Mouse (Mus musculus) MEL (cell line): ENCODE measurements around the gene Bcl6b.

ENCODE experiments used
- CTCF ChIP-seq, 3 experiments: IDR thresholded peaks in 2 of 3; conservative IDR thresholded peaks in 1 of 3; 2 replicates each; pipeline ENCODE4 v1.5.1; 2011 to 2012; ENCODE audit warnings: low read length in 3 of 3, low read depth in 2 of 3, mild to moderate bottlenecking in 2 of 3, improper control_type of control experiment in 1 of 3, inconsistent platforms in 1 of 3, mixed read lengths in 1 of 3, moderate library complexity in 1 of 3; ENCODE audit not compliant: control insufficient read depth in 1 of 3, insufficient read depth in 1 of 3, poor library complexity in 1 of 3, severe bottlenecking in 1 of 3
- E2F4 ChIP-seq: IDR thresholded peaks from 2 replicates; pipeline ENCODE4 v1.6.1; 2011; ENCODE audit warnings: low read depth, low read length, improper control_type of control experiment, borderline replicate concordance
- EP300 ChIP-seq, 2 experiments: IDR thresholded peaks; 2 replicates each; pipeline ENCODE4 v1.6.1; 2011; ENCODE audit warnings: improper control_type of control experiment in 2 of 2, low read length in 2 of 2, low read depth in 1 of 2, mild to moderate bottlenecking in 1 of 2
- ETS1 ChIP-seq: IDR thresholded peaks from 2 replicates; pipeline ENCODE4 v1.6.1; 2012; ENCODE audit warnings: low read depth, mild to moderate bottlenecking, inconsistent platforms, low read length, improper control_type of control experiment, moderate library complexity
- GATA1 ChIP-seq: IDR thresholded peaks from 2 replicates; pipeline ENCODE4 v1.6.1; 2011; ENCODE audit warnings: low read depth, low read length, improper control_type of control experiment
- JUND ChIP-seq: IDR thresholded peaks from 2 replicates; pipeline ENCODE4 v1.6.1; 2011; ENCODE audit warnings: low read depth, mild to moderate bottlenecking, improper control_type of control experiment, low read length
- MAFK ChIP-seq: IDR thresholded peaks from 2 replicates; pipeline ENCODE4 v1.6.1; 2011; ENCODE audit warnings: low read depth, mild to moderate bottlenecking, low read length, improper control_type of control experiment, borderline replicate concordance

- TF ChIP-seq CTCF (IDR thresholded peaks at IDR 0.05 in 2 of 3, conservative IDR thresholded peaks at IDR 0.05 in 1 of 3; ENCODE audit: control insufficient read depth in 1 of 3, insufficient read depth in 1 of 3, low read depth in 2 of 3, low read length in 3 of 3, poor library complexity in 1 of 3, severe bottlenecking in 1 of 3) (no peak), JUND (no peak), ETS1 (no peak), E2F4 (no peak), MAFK (no peak), EP300 (IDR thresholded peaks at IDR 0.05; ENCODE audit: low read depth in 1 of 2, low read length in 2 of 2) (no peak), GATA1 (peak; percentile 19; the same call in 1 of the 2 replicates)
Measured at GRCm38 (mm10) chr11:70259035-70259434, 29.4 kb upstream of the Bcl6b start.
